Mouse (Mus musculus) frontal cortex, postnatal 36 days (tissue): ENCODE data around the gene Mon2.

Experiments
- DNase-seq, 2 experiments: peaks; one replicate each; pipeline ENCODE4 v3.0.0; 2022; ENCODE audit warnings: low spot score in 2 of 2

Mon2 gene

GRCm38 (mm10) chr10:123060831-123061230 lies 15.5 kb downstream of the Mon2 start:
- no peak for DNase-seq

- no peak for DNase-seq
These were observed 19.2 kb downstream of the Mon2 start for GRCm38 (mm10) chr10:123057082-123057481.

- no peak for DNase-seq
These were observed 19.8 kb downstream of the Mon2 start for GRCm38 (mm10) chr10:123056463-123056862.

GRCm38 (mm10) chr10:123055205-123056000 lies 20.9 kb downstream of the Mon2 start:
- peak in 1 of 2 experiments; percentile 35 for DNase-seq

- DNase-seq, result no peak
These were observed 22.7 kb downstream of the Mon2 start for GRCm38 (mm10) chr10:123053557-123053956.

- no peak for DNase-seq
These were observed 24.3 kb downstream of the Mon2 start for GRCm38 (mm10) chr10:123052021-123052420.

GRCm38 (mm10) chr10:123048730-123049129 lies 27.6 kb downstream of the Mon2 start:
- no peak for DNase-seq

- DNase-seq, result no peak
These were observed 36.4 kb downstream of the Mon2 start for GRCm38 (mm10) chr10:123039936-123040335.

GRCm38 (mm10) chr10:123032078-123032646 lies 44.1 kb downstream of the Mon2 start:
- DNase-seq, result no peak

- DNase-seq, result no peak
These were observed 44.9 kb downstream of the Mon2 start for GRCm38 (mm10) chr10:123031449-123031848.

GRCm38 (mm10) chr10:123030589-123030988 lies 45.7 kb downstream of the Mon2 start:
- peak in 1 of 2 experiments; percentile 45 for DNase-seq

- DNase-seq, result no peak
These were observed 47.4 kb downstream of the Mon2 start for GRCm38 (mm10) chr10:123028949-123029348.

- peak in 1 of 2 experiments; percentile 29 for DNase-seq
These were observed 49.6 kb downstream of the Mon2 start for GRCm38 (mm10) chr10:123026736-123027135.

GRCm38 (mm10) chr10:123013435-123013834 lies 62.9 kb downstream of the Mon2 start:
- no peak for DNase-seq

- DNase-seq, result no peak
These were observed 64.9 kb downstream of the Mon2 start for GRCm38 (mm10) chr10:123011421-123011820.

- peak in 1 of 2 experiments; percentile 13 for DNase-seq
These were observed 70.8 kb downstream of the Mon2 start for GRCm38 (mm10) chr10:123005237-123006185.

GRCm38 (mm10) chr10:123004475-123005236 lies 71.6 kb downstream of the Mon2 start:
- DNase-seq, result no peak

- no peak for DNase-seq
These were observed 74.3 kb downstream of the Mon2 start for GRCm38 (mm10) chr10:123001985-123002384.

GRCm38 (mm10) chr10:123001363-123001762 lies 74.9 kb downstream of the Mon2 start:
- DNase-seq, result no peak

GRCm38 (mm10) chr10:122999356-122999755 lies 76.9 kb downstream of the Mon2 start:
- no peak for DNase-seq

GRCm38 (mm10) chr10:122997852-122998251 lies 78.5 kb downstream of the Mon2 start:
- DNase-seq, result no peak
